Mouse (Mus musculus) layer of hippocampus, adult 18-20 months (tissue): Measurements from ENCODE around the gene Prn. TPM values are rescaled to one million over a fixed set of nuclear protein-coding genes. Genes with fewer than 3 reads are reported as not detected.

Source experiments
- DNase-seq, 2 experiments: peaks; one replicate each; pipeline ENCODE4 v3.0.0; 2022; ENCODE audit warnings: low spot score in 2 of 2
- long read RNA-seq: library from polyadenylated mRNA; stranded (forward); transcript quantifications from one replicate; pipeline ENCODE4 v2.0.0, GENCODE M21; 2021
- total RNA-seq, 2 experiments: library from RNA; stranded (reverse); gene quantifications; 2 replicates each; pipeline ENCODE4 v1.2.3; 2021

Prn gene
- not detected for total RNA-seq
- long read RNA-seq, result 0 reads

GRCm38 (mm10) chr2:131909683-131910572 is at the start of gene Prn, which contains the start of gene Prnp:
Prn (plus strand) TSS chr2:131909957.
Prnp (plus strand) TSS chr2:131909928.
- DNase-seq, result peak; percentile 87 to 94

- DNase-seq, result peak in 1 of 2 experiments; percentile 64
These were observed 47.0 kb upstream of the Prn start for GRCm38 (mm10) chr2:131862617-131863275.

- peak in 1 of 2 experiments; percentile 75 for DNase-seq
These were observed 46.3 kb upstream of the Prn start for GRCm38 (mm10) chr2:131863472-131863871.

- no peak for DNase-seq
These were observed 45.4 kb upstream of the Prn start for GRCm38 (mm10) chr2:131864262-131864796.

GRCm38 (mm10) chr2:131866676-131867075 is 43.1 kb upstream of the Prn start:
- DNase-seq, result no peak

- DNase-seq, result no peak
These were observed 40.8 kb upstream of the Prn start for GRCm38 (mm10) chr2:131868983-131869382.

- no peak for DNase-seq
These were observed 36.4 kb upstream of the Prn start for GRCm38 (mm10) chr2:131873376-131873775.

- DNase-seq, result no peak
These were observed 33.0 kb upstream of the Prn start for GRCm38 (mm10) chr2:131876551-131877265.

- no peak for DNase-seq
These were observed 28.0 kb upstream of the Prn start for GRCm38 (mm10) chr2:131881766-131882165.

- DNase-seq, result peak in 1 of 2 experiments; percentile 77
These were observed 26.6 kb upstream of the Prn start for GRCm38 (mm10) chr2:131883136-131883535.

GRCm38 (mm10) chr2:131886503-131887160 is 23.1 kb upstream of the Prn start:
- DNase-seq, result no peak

- no peak for DNase-seq
These were observed 21.5 kb upstream of the Prn start for GRCm38 (mm10) chr2:131888233-131888632.

GRCm38 (mm10) chr2:131892534-131892933 is 17.2 kb upstream of the Prn start:
- no peak for DNase-seq

- no peak for DNase-seq
These were observed 14.7 kb upstream of the Prn start for GRCm38 (mm10) chr2:131895106-131895505.

GRCm38 (mm10) chr2:131896011-131896410 is 13.7 kb upstream of the Prn start:
- DNase-seq, result no peak

GRCm38 (mm10) chr2:131897336-131898109 is 12.2 kb upstream of the Prn start:
- DNase-seq, result no peak

- no peak for DNase-seq
These were observed 7.3 kb upstream of the Prn start for GRCm38 (mm10) chr2:131902423-131902822.

- DNase-seq, result no peak
These were observed 6.9 kb upstream of the Prn start for GRCm38 (mm10) chr2:131902867-131903266.

- no peak for DNase-seq
These were observed 4.7 kb upstream of the Prn start for GRCm38 (mm10) chr2:131905025-131905424.

- DNase-seq, result no peak
These were observed 4.0 kb upstream of the Prn start for GRCm38 (mm10) chr2:131905776-131906175.
